Mouse (Mus musculus) liver, embryonic 11.5 days (tissue): ENCODE data around the gene Llcfc1. TPM values are rescaled to one million over a fixed set of nuclear protein-coding genes. Genes with fewer than 3 reads are reported as not detected.

ENCODE experiments used
- ATAC-seq: fragments of 200-750 bp; cut with Nextera tagmentation; replicated peaks from 2 replicates; pipeline ENCODE4 v1.8.0; 2017; ENCODE audit warnings: moderate number of reproducible peaks, mild to moderate bottlenecking, moderate TSS enrichment, moderate library complexity; ENCODE audit not compliant: low FRiP score
- DNase-seq: peaks from one replicate; pipeline ENCODE4 v3.0.0-alpha.2; 2017; ENCODE audit warnings: low spot score
- H3K27ac ChIP-seq: fragments of 300-500 bp; sonication (generic); 2 replicates; pipeline ENCODE4 v1.5.1; 2014; ENCODE audit warnings: mild to moderate bottlenecking, low read depth, low read length, control low read depth
- H3K27me3 ChIP-seq: fragments of 300-500 bp; sonication (generic); replicated peaks from 2 replicates; pipeline ENCODE4 v1.6.1; 2014; ENCODE audit warnings: low read length, mixed read lengths; ENCODE audit not compliant: control insufficient read depth, insufficient read depth
- H3K36me3 ChIP-seq: fragments of 300-500 bp; sonication (generic); 2 replicates; pipeline ENCODE4 v1.6.1; 2014; ENCODE audit warnings: mild to moderate bottlenecking, low read length, moderate library complexity, mixed read lengths; ENCODE audit not compliant: control insufficient read depth, insufficient read depth
- H3K4me1 ChIP-seq: fragments of 300-500 bp; sonication (generic); replicated peaks from 2 replicates; pipeline ENCODE4 v1.6.1; 2014; ENCODE audit warnings: low read length, mixed read lengths; ENCODE audit not compliant: control insufficient read depth, insufficient read depth
- H3K4me2 ChIP-seq: fragments of 300-500 bp; sonication (generic); 2 replicates; pipeline ENCODE4 v1.6.1; 2014; ENCODE audit warnings: mild to moderate bottlenecking, control low read depth, moderate library complexity
- H3K4me3 ChIP-seq: fragments of 300-500 bp; sonication (generic); 2 replicates; pipeline ENCODE4 v1.5.1; 2014; ENCODE audit warnings: low read depth, low read length, control low read depth
- H3K9ac ChIP-seq: fragments of 300-500 bp; sonication (generic); 2 replicates; pipeline ENCODE4 v1.6.1; 2014; ENCODE audit warnings: low read depth, low read length, control low read depth
- H3K9me3 ChIP-seq: fragments of 300-500 bp; sonication (generic); 2 replicates; pipeline ENCODE4 v1.6.1; 2016; ENCODE audit warnings: low read length, inconsistent platforms, mixed read lengths; ENCODE audit not compliant: control insufficient read depth
- WGBS: fragments of 180-500 bp; shearing (Covaris S2); extraction: QIAGEN DNeasy Blood & Tissue Kit; methylation state at CpG from one replicate; pipeline ENCODE4 v1.1.7; 2014; 5-methylcytosine and 5-hydroxymethylcytosine counted together
- polyA plus RNA-seq: library from polyadenylated mRNA; unstranded; fragments of >200 nt; fragmentation: Nextera tagmentation; extraction: Ambion mirVana; gene quantifications from 2 replicates; pipeline ENCODE4 v1.2.1, GENCODE M21; 2014

The Llcfc1 gene
- polyA plus RNA-seq, 1 experiment from 2014 or later: not detected

GRCm38 (mm10) chr6:41681656-41682055 lies 2.6 kb upstream of the Llcfc1 start:
- Histone ChIP-seq H3K9me3 (no peaks in the 10 kb centered on the region), H3K4me3 (no peak overlapping the region), H3K27me3 (no peaks in the 10 kb centered on the region), H3K4me2 (no peak overlapping the region), H3K4me1 (peaks cover 11% of the 10 kb centered on the region; the same call in 1 of the 2 replicates), H3K9ac (no peak overlapping the region), H3K27ac (no peak overlapping the region), H3K36me3 (no peaks in the 10 kb centered on the region; the same call in 1 of the 2 replicates)
- DNase-seq (no peak), ATAC-seq (no peak)
- 84% methylated on average over 5 of the region's 5 CpGs for WGBS

GRCm38 (mm10) chr6:41684911-41685310 lies 680 bp downstream of the Llcfc1 start:
- H3K9me3 ChIP-seq: no peaks in the 10 kb centered on the region
- H3K4me1 ChIP-seq: peaks cover 11% of the 10 kb centered on the region; the same call in 1 of the 2 replicates
- no peak overlapping the region for H3K4me3 ChIP-seq
- peak; percentile 86 for ATAC-seq
- H3K36me3 ChIP-seq: peaks cover 6% of the 10 kb centered on the region; the same call in 1 of the 2 replicates
- H3K27ac ChIP-seq: peak overlapping the region; percentile 51
- no peak overlapping the region for H3K4me2 ChIP-seq
- WGBS: 46% methylated on average over 5 of the region's 5 CpGs
- no peaks in the 10 kb centered on the region for H3K27me3 ChIP-seq
- no peak overlapping the region for H3K9ac ChIP-seq
- DNase-seq: no peak

DNA sequence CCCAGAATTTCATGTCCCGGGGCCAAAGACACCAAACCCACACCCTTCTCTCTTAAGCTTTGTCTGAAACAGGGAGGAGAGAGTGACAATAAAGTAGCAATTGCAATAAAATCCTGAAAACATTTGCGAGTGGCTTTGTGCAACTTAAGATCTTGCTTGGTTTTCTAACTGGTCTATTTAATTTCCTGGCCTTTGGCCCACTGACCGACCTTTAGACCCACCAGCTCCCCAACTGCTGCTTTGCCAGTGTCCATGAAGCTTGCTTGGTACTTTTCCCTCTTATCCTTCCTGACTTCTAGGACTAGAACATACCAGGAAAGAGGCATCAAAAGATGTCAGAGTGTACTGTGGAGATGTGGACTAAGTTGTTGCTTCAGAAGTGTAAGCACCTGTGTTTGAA lies 1.4 kb downstream of the Llcfc1 start:
- no peaks in the 10 kb centered on the region for H3K9me3 ChIP-seq
- H3K27ac ChIP-seq: peak overlapping the region; percentile 51
- WGBS: 73% methylated on average over 3 of the region's 3 CpGs
- no peak overlapping the region for H3K4me2 ChIP-seq
- H3K4me1 ChIP-seq: peaks cover 11% of the 10 kb centered on the region; the same call in 1 of the 2 replicates
- no peaks in the 10 kb centered on the region for H3K27me3 ChIP-seq
- DNase-seq (no peak), ATAC-seq (no peak)
- no peak overlapping the region for H3K9ac ChIP-seq
- H3K36me3 ChIP-seq: peaks cover 9% of the 10 kb centered on the region; the same call in 1 of the 2 replicates
- no peak overlapping the region for H3K4me3 ChIP-seq

DNA sequence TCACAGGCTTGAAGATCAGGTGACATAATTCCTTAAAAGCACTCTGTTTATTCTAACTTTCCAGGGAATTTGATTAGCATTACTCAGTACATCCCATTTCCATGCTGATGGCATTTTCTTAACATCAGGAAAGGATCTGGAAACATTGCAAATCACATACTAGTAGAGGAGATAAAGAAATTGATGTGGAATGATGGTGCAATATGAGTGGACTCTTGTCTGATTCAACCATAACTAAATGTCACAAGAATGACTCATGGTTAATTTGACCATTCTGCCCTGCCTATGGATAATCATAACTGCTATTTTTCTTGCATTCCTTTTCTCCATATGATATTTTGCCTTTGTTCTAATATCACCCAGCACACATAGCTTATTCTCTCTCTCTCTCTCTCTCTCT lies 8.0 kb downstream of the Llcfc1 start:
- Histone ChIP-seq H3K36me3 (peaks cover 9% of the 10 kb centered on the region; the same call in 1 of the 2 replicates), H3K27me3 (no peaks in the 10 kb centered on the region), H3K4me3 (no peak overlapping the region), H3K4me2 (no peak overlapping the region), H3K27ac (no peak overlapping the region), H3K9ac (no peak overlapping the region), H3K4me1 (no peaks in the 10 kb centered on the region), H3K9me3 (no peaks in the 10 kb centered on the region)
- no peak for ATAC-seq
- DNase-seq: no peak

GRCm38 (mm10) chr6:41694407-41694806 lies 10.2 kb downstream of the Llcfc1 start:
- Histone ChIP-seq H3K9ac (no peak overlapping the region), H3K9me3 (no peaks in the 10 kb centered on the region), H3K27ac (no peak overlapping the region), H3K4me1 (no peaks in the 10 kb centered on the region; the same call in 1 of the 2 replicates), H3K27me3 (no peaks in the 10 kb centered on the region), H3K36me3 (peaks cover 4% of the 10 kb centered on the region; the same call in 1 of the 2 replicates), H3K4me2 (no peak overlapping the region), H3K4me3 (no peak overlapping the region)
- 89% methylated on average over 1 of the region's 1 CpGs for WGBS
- ATAC-seq (no peak), DNase-seq (no peak)

- WGBS: 21% methylated on average over 1 of the region's 1 CpGs
- H3K9me3 ChIP-seq: no peaks in the 10 kb centered on the region
- no peak for DNase-seq
- peak overlapping the region; percentile 82; the same call in 1 of the 2 replicates for H3K9ac ChIP-seq
- H3K27me3 ChIP-seq: no peaks in the 10 kb centered on the region
- H3K4me2 ChIP-seq: peak overlapping the region; percentile 80
- peaks cover 14% of the 10 kb centered on the region for H3K4me1 ChIP-seq
- peak overlapping the region; percentile 63 for H3K4me3 ChIP-seq
- ATAC-seq: no peak
- no peaks in the 10 kb centered on the region for H3K36me3 ChIP-seq
- no peak overlapping the region for H3K27ac ChIP-seq
Observed at GRCm38 (mm10) chr6:41701245-41701644, 17.0 kb downstream of the Llcfc1 start.

DNA sequence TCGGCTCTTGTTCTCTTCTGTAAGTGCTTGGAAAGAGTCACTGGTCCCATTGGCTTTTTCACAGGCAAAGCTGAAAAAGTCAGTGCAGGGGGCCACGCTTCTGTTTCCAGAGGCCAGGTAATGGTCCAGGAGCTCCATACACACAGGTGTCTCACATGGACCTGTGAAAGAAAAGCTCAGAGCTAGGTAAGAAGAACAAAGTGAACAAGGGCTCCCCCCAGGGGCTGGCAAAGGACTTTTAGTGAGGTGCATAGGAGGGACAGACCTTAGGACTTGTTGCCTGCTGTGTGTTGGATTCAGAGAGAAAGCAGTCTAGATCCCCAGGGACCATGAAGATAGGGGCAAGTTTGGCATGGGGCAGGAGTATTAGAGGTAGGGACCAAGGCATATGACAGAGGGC lies 18.7 kb downstream of the Llcfc1 start:
- peak overlapping the region; percentile 63 for H3K4me3 ChIP-seq
- DNase-seq (no peak), ATAC-seq (peak; percentile 55)
- peak overlapping the region; percentile 82 for H3K9ac ChIP-seq
- no peaks in the 10 kb centered on the region for H3K9me3 ChIP-seq
- no peaks in the 10 kb centered on the region for H3K27me3 ChIP-seq
- no peaks in the 10 kb centered on the region for H3K36me3 ChIP-seq
- peaks cover 18% of the 10 kb centered on the region for H3K4me1 ChIP-seq
- H3K27ac ChIP-seq: peak overlapping the region; percentile 90
- 61% methylated on average over 2 of the region's 2 CpGs for WGBS
- H3K4me2 ChIP-seq: peak overlapping the region; percentile 80

DNA sequence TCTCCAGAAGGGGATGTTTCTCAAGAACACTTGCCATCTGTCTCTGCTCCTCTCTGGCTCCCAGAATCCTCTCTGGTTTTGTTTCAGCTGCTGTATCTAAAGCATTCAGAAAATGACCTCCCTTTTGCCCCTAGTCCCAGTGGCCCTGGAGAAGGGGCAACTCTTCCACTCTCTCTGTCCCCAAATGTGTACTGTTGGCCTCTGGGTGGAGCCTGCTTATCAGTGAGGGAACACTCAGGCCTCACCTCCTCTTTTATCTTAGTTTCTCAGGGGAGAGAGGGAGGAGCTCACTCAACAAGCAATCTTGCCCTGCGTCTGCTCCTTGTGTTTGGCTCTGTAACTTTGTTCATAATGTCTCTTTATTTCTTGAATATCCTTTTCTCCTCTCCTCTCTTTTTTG lies 19.9 kb downstream of the Llcfc1 start, which contains the start of gene Kel:
Gene Kel (minus strand): TSS at position 217 of the 400 bp plus-strand sequence.
- H3K27ac ChIP-seq: peak within 1 kb of the TSS; percentile 90
- peaks cover 18% of the 10 kb centered on the region for H3K4me1 ChIP-seq
- ATAC-seq (peak; percentile 88), DNase-seq (no peak)
- H3K9ac ChIP-seq: peak within 1 kb of the TSS; percentile 82
- H3K36me3 ChIP-seq: no peaks in the 10 kb centered on the region
- H3K27me3 ChIP-seq: no peaks in the 10 kb centered on the region
- H3K4me3 ChIP-seq: peak within 1 kb of the TSS; percentile 63
- no peaks in the 10 kb centered on the region for H3K9me3 ChIP-seq
- 4% methylated on average over 1 of the region's 1 CpGs for WGBS
- peak within 1 kb of the TSS; percentile 80 for H3K4me2 ChIP-seq

- H3K27ac ChIP-seq: peak overlapping the region; percentile 90
- H3K9me3 ChIP-seq: no peaks in the 10 kb centered on the region
- DNase-seq (no peak), ATAC-seq (peak; percentile 85)
- H3K9ac ChIP-seq: no peak overlapping the region
- 44% methylated on average over 7 of the region's 7 CpGs for WGBS
- peaks cover 27% of the 10 kb centered on the region for H3K4me1 ChIP-seq
- no peaks in the 10 kb centered on the region for H3K36me3 ChIP-seq
- H3K4me2 ChIP-seq: peak overlapping the region; percentile 30
- H3K4me3 ChIP-seq: no peak overlapping the region
- H3K27me3 ChIP-seq: no peaks in the 10 kb centered on the region
Observed at GRCm38 (mm10) chr6:41706275-41706674, 22.0 kb downstream of the Llcfc1 start.
